Mouse (Mus musculus) lung, postnatal 10 days (tissue): Measurements from ENCODE around the gene Lrpprc.
A peak's percentile ranks its signal among the peaks of the same experiment; 100 is the strongest.

ENCODE experiments used
- DNase-seq: peaks from one replicate; pipeline ENCODE4 v3.0.0; 2021

The Lrpprc gene

DNA sequence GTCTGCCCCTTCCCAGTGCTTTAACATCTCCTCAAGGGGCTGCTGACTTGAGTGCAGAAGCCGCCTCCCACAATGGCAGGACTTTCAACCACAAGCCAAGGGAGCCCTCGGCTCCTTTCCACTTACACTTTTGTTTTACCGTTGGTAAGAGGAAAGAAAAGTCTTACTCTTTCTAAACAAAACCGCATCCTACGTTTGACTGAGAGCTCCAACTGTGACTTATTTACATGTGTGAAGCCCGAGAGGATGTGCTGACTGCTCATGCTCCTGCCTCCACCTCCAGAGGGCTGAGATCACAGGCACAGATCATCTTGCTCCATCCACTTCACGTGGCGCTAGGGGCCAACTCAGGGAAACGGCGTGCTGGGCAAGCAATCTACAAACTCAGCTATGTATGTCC is 32.2 kb downstream of the Lrpprc start:
- no peak for DNase-seq

DNA sequence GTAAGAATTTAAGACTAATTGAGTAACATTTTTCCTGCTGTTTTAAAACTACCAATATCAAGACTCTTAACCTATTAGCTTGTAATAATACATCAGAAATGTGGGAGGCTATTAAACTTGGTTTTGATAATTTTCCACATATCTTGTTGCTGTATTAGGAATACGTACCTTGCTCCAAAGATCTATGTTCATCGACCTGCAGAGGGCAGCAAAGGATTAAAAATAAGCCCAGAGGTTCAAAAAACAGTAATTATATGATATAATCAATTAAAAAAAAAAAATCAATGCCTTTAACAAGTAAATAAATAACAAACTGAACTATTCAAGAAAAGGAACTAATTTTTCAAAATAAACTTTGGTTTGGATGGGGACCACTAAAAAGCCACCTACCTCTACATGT is 34.5 kb downstream of the Lrpprc start:
- DNase-seq, result peak; percentile 21

DNA sequence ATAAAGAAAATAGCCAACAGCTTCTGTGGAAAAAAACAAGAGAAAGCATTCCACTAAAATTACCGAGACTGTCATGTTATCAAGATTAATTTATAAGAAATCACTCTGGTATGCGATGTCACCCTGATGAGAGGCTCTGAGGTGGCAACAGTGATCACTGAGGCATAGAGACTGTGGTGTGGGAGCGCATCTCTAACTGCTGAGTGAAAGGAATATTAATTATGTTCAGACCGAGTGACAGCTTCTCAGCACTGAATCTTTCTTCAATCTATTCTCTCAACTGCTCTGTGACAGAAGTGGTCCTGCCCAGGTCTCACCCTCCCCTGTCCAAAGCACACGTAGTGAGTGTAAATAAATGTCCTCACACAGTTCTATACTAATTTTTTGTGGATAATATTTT is 37.1 kb downstream of the Lrpprc start:
- no peak for DNase-seq

DNA sequence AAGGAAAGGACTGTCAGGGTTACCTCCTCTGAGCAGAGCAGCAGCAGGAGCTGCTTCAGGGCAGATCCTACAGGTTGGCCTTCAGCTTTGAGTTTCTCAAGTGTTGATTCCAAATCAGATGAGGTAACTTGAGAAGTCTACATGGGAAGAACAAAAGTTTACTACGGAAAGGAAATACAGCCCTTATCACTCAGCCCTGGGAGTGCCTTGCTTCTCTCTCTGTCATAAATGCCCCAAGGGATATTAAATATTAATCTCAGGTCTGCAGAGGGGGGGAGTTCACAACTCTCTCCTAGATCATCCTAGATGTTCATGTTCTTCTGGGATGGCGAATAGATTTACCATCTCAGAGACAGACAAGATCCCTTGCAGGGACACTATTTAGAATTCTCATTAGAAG is 38.3 kb downstream of the Lrpprc start:
- no peak for DNase-seq

DNA sequence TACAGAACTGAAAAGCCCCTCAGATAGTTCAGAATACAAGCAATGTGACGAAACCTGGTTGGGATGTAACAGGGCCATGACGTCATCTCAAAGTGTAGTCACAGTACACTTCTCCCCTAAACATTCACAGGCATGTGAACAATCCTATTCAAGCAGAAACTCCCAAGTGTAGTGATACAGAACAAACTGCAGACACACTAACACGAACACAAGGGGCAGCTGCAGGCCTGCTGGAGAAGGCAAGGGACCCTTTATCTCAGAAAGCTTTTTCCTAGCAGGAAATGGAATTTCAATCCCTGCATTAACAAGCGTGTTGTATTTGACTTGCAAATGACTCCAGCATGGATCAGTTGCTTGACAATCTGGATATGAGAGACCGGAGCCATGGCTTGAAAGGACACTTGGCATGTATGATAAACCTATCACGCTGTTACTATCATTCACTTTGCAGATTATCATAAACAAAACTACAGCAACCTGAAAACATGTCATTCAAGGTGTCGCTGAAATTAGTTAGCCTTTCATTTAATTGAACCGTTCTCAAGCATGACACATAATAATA is 38.9 kb downstream of the Lrpprc start:
- no peak for DNase-seq

DNA sequence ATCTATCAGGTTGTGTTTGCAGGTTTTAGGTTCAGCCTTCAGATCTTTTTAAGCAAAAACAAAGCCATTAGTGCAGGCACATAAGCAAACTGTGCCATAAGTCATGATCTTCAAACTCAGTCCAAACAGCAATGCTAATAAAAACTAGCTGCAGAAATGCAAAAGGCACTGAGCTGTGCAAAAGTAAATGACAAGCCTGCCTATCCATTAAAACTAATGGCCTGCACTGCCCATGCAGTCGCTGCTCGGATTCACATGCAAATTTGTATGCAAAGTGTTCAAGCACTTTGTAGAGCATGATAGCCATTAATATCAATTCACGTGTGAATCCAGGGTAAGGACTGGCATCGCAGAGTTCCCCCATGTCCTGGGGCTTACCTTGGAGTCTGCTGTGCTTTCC is 40.5 kb downstream of the Lrpprc start:
- DNase-seq, result no peak

DNA sequence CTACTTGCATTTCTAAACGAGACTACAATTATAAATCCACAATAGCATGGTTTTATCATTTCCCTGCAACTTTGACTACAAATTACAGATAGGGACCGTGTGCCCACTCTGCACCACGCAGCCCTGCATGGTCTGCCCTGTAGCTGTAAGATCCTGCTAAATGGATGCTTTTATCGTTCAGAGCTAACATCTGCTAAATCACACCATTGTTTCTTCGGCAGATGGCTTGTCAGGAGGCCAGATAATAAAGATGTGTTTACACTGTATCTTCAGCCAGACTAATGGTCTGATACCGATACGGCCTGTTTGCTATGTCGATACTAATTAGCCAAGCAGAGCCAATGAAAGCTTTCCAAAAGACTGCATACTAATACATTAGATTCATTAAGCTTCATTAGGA is 41.3 kb downstream of the Lrpprc start:
- DNase-seq, result no peak

DNA sequence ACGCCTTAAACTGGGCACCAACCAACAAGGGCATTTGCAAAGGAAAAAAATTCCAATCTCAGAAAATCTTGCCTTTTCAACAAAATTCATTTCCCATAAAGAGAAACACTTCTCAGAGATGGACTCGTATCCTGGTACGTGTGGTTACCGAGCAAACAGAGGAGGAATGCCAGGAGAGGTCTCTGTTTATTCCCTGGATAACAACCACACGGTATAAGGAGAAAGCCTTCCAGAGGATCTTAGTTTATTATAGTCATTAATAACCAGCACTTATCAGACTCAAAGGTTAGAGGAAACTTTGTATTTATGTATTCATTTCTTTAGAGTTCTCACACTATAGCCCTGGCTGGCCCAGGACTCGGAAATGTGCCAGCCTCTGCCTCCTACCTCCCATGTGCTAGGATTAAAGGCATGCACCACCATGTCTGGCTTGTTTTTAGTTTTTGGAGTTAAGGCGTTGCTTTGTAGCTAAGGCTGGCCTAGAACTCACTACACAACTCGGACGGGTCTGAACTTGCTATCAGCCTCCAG is 42.4 kb downstream of the Lrpprc start:
- DNase-seq, result no peak

DNA sequence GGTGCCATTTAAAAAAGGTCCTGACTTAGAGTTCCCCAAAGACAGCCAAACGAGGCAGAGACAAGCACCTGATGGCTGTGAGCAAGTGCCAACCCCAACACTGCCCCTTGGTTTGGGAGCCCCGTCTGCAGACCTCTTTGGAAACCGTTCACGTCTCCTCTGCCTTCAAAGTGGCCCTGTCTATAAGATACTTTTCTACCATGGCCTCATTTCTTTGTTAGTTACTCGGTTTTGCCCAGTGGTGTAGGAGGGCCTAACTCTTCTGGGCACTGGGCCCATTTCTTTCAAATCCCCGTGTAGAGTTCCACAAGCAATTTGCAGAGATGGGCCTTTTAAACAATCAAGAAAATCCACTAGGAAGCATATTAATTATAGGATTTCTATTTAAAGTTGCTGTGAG is 43.4 kb downstream of the Lrpprc start:
- DNase-seq, result no peak

DNA sequence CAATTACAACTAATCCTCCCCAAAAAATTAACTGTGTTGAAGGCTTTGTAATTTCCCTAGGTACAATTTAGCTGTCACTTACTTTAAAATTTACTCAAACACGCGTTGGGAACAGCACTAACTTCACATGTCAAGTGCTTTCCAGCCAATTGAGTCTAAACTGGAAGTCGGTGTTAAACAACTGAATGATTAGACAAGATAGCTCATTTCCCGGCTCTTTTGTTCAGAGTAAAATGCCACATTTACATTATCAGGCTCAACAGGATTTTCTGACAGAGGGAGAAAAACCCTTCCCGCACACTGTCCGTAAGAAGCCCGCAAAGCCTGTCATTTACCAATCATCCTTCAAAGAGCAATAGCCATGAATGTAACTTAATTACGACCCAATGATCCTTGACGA is 45.6 kb downstream of the Lrpprc start:
- DNase-seq, result no peak

DNA sequence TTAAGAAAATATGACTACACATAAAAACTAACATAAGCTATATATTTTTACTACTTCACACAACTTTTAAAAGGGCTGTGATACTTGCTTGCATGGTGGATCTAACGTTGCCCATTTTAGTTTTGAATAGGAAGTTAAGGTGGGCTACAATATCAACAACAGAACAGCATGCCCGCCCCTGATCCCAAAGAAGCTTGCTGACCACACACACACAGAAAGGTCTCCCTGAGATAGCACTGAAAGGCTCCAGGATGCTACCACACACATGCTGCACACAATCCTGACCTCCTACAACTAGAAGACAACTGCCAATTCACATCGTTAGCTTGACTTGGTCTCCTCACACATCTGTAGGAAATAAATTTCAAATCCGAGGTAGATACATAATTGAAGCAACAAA is 46.3 kb downstream of the Lrpprc start:
- DNase-seq, result no peak

DNA sequence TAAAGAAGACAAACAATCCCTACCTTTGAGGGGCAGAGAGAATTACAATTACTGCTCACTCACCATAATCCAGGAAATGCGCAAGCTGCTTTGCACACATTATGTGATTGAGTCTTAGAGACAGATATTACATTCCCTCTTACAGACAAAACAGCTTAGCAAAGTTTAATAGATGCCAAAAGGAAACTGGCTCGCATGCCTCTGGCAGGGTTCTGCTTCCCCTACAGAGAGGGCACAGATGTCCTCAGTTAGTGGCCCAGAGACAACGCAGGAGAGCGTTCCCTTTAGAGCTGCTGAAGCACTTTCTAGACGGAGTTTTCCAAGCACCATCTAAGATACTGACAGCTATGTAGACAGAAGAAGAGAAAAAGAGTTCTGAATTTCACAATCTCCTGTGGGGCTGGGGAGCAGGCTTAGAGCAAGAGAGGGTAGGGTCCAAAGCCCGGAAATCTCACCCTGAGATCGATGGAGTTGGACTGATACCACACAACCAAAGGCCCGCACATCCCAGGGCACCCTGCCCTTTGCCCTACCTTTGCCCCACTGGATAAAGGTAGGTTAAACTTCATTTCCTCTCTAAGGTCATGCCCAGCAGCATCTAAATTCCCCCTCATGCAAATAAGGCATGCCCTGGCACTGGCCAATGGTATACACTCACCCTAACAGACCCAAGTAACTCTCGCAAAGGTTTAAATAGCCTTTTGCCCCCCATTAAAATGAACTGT is 52.4 kb downstream of the Lrpprc start:
- no peak for DNase-seq

DNA sequence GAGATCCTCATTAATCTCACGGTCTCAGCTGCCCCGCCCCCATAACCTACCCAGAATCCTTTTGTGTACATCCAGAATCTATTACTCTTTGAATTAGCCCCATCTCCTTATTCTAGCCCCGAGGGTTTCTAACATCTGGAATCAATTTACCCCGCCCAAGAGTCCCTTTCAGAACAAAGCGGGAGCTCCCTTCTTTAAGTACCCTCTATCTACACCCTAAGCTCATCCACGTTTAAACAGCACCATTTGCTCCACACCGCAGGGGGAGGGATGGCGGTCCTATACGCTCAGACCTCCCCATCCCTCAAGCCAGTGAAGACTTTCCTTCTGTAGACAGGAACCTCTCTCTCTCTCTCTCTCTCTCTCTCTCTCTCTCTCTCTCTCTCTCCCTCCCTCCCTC is 53.9 kb downstream of the Lrpprc start:
- no peak for DNase-seq

DNA sequence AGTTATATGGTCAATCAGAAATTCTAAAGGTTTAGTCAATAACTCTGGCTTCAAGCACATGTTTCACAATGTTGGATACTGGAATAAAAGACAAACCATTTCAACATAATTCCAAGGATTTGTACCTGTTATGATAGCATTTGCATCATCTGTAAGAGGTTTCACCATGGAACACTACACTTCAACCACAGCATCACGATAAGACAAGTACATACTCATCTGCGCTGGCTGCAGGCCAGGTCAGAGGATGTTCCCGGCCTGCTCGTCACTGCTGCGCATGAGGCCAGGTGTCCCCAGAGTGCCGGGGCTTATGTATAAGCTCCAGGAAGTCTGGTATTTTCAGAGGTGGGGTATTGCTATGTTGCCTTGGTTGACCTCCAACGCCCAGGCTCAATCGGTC is 58.0 kb downstream of the Lrpprc start:
- DNase-seq, result no peak

DNA sequence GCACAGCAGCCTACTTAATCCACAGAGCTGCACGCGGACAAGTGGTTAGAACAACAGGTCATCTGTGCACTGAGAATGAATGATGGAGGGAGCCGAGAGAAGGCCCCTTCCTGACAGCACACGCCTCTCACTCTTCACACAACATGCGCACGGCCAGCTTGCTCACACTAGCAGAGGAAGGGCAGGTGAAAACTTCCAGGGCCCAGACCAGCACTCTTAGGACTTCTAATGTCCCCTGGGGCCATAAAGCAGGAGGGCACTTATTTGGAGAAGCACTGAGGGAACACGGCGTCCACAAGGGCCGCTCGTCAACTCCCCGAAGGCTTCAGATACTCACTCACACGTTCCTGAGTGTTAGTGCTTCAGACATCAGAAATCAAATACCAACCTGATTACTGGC is 59.2 kb downstream of the Lrpprc start:
- no peak for DNase-seq

DNA sequence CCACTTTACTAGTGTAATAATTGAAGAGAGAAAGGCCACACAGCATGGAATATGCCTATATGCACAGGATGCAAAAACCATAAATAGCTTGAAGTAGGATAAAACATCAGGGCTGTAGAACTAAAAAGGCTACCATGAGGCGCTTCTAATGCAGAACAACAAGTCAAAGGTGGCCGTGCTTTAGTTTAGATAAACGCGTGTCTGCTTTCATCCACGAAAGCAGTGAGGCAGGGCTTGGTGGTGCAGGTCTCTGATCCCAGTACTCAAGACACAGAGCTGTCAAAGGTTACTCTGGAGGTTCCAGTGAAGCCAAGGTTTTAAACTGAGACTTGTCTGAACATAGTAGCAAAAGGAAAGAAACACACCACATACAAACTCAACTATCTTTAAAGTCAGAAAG is 61.4 kb downstream of the Lrpprc start:
- DNase-seq, result no peak

DNA sequence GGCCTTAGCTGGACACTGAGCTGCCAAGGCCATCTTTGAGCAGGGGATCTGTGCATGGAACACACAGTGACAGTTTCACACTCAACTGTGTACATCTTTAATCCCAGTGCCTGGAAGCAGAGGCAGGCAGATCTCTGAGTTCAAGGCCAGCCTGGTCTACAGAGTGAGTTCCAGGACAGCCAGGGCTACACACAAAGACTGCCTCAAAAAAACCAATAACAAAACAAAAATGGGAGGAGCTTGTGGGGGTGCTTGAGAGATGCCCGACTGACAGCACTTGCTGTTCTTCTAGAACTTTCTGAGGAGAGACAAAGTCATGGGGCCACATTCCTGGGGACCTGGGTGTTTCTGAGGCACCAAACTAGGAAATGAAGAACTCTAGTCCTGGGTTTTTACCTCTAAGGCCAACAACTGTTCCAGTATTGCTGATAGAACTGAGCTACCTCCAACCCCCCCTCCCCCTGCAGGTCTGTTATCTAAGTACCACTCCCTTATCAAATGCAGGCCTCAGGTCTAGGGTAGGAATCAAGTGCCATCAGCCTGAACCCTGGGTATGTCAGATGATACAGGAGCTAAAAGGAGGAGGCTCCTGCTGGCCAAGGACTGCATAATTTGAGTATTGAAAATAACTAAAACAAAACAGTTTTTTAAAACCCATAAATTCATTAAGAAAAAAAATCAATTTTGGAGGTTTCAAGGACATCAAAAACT is 62.2 kb downstream of the Lrpprc start:
- DNase-seq, result no peak

DNA sequence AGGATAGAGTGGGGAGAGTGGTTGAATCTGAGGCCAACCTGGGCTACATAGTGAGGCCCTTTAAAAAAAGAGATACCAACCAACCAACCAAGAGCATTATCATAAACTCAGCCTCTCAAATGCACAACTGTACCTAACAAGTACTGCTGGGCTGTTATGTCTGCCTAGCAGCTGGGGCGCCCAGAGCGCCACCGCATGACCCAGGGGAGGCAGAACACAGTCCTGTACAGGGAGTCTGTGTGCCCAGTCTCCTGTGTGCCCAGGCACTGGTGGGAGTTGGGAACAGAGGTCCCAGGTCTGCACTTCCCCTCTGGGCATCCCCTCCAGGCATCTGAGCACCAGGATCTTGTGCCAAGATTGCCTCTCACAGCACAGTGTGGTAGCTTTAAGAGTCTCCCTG is 65.4 kb downstream of the Lrpprc start:
- no peak for DNase-seq

DNA sequence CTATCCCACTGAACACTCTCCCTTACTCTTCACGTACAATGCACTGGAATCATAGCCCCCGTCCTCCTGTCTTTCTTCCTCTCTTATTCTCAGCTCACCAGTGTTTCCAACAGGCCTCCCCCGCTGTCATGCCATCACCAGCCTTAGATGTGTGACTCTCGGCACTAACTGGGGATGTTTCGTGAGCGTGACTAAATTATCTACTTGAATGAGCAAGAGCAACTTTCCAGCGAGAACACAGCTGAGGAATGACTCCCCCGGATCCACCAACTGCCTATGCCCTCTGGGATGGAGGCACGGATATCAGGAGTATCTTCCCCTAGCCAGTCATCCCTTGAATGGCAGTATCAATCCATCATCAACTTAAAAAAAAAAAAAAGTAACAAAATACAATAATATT is 66.6 kb downstream of the Lrpprc start:
- no peak for DNase-seq

DNA sequence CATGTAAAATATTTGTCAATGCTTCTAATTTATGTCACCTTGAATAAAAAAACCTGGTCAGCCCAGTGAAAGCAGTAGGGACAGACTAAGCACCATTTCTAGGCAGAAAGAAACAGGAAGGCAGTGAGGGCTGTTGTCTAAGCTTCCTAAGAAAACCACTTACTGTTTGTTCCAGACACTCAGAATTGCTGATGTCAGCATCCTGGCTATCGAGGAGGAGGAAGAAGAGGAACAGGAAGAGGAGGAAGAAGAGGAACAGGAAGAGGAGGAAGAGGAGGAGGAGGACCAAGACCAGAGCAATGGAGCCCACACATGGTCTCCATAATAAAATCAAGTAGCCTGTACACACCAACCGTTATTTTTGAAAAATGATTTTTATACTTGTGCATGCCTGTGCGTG is 71.5 kb downstream of the Lrpprc start:
- no peak for DNase-seq

DNA sequence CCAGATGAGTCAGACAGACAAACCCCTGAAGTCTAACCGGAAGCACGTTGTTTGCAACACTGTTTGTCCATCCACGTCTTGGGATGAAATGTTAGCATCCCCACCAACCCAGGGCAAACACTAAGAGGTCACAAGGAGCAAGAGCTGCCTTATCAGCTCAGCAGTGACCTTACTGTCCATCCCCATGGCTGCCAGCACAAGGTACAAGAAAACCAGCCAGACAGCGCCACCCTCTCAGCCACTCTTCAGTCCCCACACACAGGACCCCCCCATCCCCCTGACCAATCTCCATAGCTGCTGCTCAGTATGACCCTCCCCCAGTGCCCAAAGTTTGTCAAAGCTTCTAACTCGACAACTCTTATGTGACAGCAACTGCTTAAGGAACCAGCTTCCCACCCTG is 73.2 kb downstream of the Lrpprc start:
- DNase-seq, result no peak

DNA sequence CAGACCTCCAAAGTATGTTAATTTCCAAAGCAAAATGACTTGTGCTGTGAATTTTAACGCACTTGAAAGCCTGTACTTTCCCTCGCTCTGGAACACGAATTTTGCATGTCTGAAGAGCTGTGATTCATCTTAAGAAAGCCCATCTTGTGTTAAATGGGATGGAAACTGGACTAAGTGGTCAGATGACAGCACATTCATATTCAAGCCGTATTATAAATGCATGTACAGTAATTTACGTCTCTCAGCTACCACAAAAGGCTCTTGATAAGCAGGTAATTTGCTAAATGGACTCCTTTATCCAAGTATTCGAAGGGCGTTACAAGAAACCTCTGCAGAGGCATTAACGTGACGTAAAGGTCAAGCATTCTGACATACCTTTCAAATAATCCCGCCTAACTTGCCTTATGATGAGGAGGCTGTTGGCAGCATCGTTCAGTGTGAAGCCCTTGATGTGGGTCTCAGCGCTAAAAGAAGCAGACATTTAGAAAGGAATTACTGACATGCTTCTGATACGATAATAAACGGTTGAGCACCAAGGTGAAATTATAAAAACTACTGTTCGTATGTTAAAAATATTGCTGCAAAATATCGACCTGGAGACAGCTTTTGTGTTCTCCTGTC is 74.2 kb downstream of the Lrpprc start:
- no peak for DNase-seq

DNA sequence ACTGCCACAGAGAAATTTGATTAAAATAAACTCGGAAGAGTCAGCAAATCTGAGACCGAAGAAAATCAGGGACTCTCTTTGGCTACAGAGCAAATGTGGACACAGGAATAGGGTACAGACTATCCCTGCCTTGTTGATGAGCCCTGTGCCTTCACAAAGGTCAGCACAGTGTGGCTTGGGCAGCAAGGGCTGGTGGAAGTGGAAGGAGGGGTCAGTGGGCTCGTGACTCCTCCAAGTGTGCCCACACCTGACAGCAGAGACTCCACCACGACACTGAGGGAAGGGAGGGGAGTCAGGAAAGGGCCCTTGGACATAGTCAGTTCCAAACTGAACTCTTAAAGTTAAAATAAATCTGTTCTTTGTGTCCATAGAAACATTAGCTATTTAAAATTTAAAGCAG is 75.7 kb downstream of the Lrpprc start:
- no peak for DNase-seq
